Mouse (Mus musculus) adrenal gland, postnatal 14 days (tissue): Measurements from ENCODE around the gene Sowahd. TPM values are rescaled to one million over a fixed set of nuclear protein-coding genes. Genes with fewer than 3 reads are reported as not detected.

Experiments used
- DNase-seq: peaks from one replicate; pipeline ENCODE4 v3.0.0; 2021; ENCODE audit warnings: mixed read lengths
- total RNA-seq: library from RNA; stranded (reverse); gene quantifications from 2 replicates; pipeline ENCODE4 v1.2.3, GENCODE M21; 2021

Gene Sowahd
- total RNA-seq, 1 experiment from 2014 or later: 0.37 TPM

DNA sequence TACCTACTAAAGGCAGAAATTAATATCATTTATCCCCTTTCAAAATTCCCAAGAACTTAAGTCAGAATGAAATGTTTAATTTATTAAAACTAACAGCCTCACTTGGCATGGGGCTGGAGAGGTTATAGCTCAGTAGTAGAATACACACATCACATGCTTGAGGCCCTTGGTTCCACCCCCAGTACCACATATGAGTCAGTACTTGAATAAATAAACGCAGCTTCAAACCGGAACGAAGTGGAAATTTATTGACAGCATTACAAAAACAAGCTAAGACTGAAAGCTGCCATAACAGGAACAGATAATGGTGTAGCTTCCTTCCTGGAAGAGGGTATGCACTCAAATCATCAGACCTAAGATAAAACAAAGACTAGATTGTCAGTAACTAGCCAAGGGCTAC is 42.8 kb downstream of the Sowahd start:
- no peak for DNase-seq

- DNase-seq: no peak
These were observed 46.6 kb downstream of the Sowahd start for GRCm38 (mm10) chrX:37095106-37095768.

DNA sequence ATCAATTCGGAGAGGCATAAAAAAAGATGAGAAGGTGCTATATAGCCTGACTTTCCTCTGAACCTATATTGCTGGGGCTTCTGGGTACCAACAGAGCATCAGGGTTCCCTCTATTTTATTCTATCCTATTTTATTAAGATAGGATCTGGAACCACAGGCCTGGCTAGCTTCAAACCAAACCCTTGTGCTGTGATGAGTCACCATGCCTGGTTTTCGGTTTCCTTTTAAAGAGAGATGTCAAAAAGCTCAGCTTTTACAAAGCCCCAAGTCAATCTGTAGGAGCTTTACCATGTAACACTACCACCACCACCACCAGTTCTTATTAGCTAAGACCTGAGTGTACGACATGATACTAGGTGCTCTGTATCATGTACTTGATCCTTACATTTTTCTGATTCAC is 50.0 kb downstream of the Sowahd start:
- DNase-seq: no peak

Other genes with a start within 250 kb of the Sowahd start
- gene Ube2a, start 174.9 kb upstream of the Sowahd start, total RNA-seq: 62.5 and 64.4 TPM in 2 replicates
- 47.0 and 51.0 TPM in 2 replicates for gene C330007P06Rik, start 174.7 kb upstream of the Sowahd start, total RNA-seq
- 10.2 and 10.7 TPM in 2 replicates for gene Nkrf, start 145.9 kb upstream of the Sowahd start, total RNA-seq
- 17.6 and 22.6 TPM in 2 replicates for gene Sept6, start 57.1 kb upstream of the Sowahd start, total RNA-seq
- 548 and 634 TPM in 2 replicates for gene Rpl39, start 36.6 kb downstream of the Sowahd start, total RNA-seq
- gene Upf3b, start 61.5 kb downstream of the Sowahd start, total RNA-seq: 16.2 and 21.1 TPM in 2 replicates
- 12.7 and 16.5 TPM in 2 replicates for gene Nkap, start 78.0 kb downstream of the Sowahd start, total RNA-seq
- gene Akap14, start 120.0 kb downstream of the Sowahd start, total RNA-seq: not detected in 2 replicates
- 610 and 644 TPM in 2 replicates for gene Ndufa1, start 142.3 kb downstream of the Sowahd start, total RNA-seq
- 4.1 and 4.2 TPM in 2 replicates for gene Rnf113a1, start 142.4 kb downstream of the Sowahd start, total RNA-seq
- gene Gm9, start 162.2 kb downstream of the Sowahd start, total RNA-seq: not detected in 2 replicates
- gene Rhox1, start 173.4 kb downstream of the Sowahd start, total RNA-seq: not detected in 2 replicates
- gene Rhox2a, start 196.1 kb downstream of the Sowahd start, total RNA-seq: not detected in 2 replicates
- not detected in 2 replicates for gene Rhox3a, start 201.1 kb downstream of the Sowahd start, total RNA-seq
- not detected in 2 replicates for gene Rhox4a, start 216.5 kb downstream of the Sowahd start, total RNA-seq